Mouse (Mus musculus) frontal cortex, postnatal 14 days (tissue): ENCODE results near the gene Cyfip2.

Experiments used
- DNase-seq, 2 experiments: peaks; one replicate each; pipeline ENCODE4 v3.0.0; 2022; ENCODE audit warnings: low spot score in 2 of 2

Gene Cyfip2

DNA sequence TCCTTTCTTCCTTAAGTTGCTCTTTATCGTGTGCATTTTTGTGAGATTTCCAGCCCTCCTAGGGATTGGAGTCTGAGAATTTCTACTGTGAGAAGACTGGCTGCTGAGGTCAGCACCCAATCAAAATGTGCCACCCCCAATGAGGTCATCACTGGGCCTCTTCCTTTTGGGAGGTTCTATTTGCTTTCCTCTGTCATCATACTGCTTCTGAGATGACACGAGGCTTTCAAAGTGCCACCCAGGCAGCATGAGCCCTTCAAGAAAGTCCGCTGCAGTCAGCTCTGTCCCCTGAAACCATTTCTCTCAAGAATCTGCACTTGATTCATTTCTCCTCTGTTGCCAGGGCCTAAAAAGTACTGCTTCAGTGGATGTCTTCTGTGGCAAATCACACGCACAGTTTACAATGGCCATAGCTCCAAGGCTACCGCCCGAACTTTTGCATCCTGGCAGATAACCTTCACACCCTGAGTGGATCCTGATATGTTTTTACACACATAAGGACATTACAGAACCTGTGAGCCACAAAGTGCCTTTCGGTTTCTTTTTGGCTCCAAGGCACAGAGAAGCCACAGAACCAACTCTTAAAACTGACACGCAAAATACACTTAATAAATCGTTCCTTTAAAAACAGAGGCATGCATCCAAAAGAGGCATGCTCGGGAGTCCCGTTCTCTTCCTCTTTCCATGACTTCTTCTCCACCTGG is 4.2 kb downstream of the Cyfip2 start:
- DNase-seq: no peak

DNA sequence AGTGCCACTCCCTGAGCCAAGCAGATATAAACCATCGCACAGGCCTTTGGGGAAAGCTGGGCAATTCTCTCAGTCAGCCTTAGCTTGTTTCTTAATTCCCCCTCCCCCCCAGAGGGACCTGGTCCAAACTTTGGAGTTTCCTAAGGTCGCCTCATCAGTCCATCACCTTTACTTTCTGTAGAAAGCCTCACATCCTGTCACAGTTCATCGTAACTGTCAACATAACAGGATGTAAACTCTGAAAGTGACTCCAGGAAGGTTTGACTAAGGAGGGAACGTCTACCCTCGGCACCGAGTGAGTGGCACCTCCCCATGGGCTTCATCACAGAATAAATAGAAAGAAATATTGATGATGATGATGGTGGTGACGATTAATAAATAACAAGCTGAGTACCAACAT is 4.9 kb downstream of the Cyfip2 start:
- DNase-seq: no peak

DNA sequence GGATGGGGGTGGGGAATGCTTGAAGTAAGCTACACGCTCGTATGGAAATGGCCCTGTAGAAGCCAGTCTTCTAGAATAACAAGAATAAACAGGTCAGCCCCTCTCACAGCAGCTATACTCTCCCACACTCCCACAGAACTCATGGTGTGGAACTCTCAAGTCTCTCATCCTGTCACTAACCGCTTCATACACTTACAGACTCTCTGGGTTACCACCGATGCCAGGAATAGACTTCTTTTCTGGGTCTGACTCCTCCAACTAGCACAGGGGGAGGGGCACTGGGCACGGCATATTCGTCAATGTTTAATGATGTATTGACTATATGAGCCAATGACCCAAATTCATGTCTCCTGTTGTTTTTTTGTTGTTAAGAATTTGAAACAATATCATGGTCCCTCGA is 5.9 kb downstream of the Cyfip2 start:
- no peak for DNase-seq

DNA sequence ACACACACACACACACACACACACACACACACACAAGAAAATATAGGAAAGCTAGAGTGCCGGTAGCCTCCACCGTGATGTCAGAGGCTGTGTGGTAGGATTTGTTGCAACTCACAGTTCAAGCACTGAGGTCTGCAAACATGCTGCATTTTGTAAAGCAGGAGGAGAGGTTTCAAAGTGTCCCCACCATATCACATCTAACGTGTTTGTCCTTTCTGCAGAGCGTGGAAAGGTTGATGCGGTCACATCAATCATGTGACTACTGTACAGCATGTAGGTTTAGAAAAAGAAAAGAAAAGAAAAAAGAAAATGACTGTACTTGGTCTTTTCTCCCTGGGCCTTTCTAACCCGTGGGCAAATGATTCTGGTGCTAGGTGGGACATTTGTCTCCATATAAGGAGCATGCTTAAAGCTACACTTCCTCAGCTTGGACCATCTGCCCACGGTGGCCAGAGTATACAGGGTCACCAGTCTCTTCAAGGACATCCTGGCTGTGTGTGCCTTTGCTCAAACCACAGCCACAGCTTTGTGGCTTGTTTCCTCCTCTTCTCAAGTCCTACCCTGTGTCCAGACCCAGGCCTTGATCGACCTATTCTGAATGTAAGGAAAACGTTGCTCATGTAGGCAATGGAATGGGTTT is 6.7 kb downstream of the Cyfip2 start:
- DNase-seq: no peak

DNA sequence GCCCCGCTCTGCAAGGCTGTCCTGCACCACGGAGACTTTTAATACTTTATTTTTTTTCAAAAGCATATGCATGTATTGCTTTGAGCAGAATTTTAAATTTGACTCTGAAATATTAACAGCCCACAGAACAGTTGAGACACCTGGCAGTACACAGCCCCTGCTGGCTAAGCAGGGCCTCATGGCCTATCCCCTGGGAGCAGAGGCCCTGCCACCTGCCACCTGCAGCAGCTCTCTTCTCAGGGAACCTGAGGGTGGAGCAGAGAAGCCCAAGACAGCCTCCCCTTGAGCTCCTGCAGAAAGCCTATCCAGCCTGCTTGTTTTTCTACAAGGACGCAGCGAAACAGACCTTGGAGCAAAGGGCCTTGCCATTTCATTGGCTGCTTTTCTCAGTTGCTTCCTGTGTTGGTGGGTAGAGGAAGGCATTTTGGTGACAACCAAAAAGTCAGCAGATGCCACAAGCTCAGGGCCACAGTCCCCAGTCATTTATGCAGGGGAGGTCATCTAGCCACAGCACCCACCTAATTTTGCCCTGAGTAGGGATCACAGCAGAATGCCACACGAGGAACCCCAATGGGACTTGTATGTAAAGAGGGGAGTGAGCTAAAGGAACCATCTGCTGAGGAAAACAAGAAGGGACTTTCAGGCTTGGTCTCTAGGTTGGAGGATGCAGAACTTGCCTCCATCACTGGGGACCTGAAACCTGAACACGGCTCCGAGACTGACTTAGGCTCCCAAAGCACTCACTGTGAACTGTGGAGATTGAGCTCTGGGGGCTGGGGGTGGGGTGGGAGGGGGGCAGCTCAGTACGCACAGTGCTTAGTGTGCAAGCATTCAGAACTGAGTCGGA is 7.6 kb downstream of the Cyfip2 start:
- no peak for DNase-seq

DNA sequence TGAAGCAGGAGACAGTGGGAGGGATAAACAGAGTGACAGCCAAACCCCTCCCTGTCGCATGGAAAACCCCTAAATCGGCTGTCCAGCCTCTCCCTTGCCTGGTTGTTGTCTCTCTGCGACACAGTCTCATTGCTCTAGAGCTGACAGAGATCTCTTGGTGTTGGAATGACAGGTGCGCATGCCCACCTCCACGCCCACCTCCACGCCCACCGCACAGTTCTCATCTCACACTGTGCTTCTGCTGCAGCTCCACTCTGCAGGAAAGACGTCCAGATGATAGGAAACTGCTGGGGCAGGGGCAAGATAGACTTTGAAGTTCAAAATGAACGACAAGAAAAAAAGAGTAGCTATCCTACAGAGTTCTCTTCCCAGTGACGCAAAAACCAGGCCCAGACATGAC is 8.6 kb downstream of the Cyfip2 start:
- DNase-seq: no peak

DNA sequence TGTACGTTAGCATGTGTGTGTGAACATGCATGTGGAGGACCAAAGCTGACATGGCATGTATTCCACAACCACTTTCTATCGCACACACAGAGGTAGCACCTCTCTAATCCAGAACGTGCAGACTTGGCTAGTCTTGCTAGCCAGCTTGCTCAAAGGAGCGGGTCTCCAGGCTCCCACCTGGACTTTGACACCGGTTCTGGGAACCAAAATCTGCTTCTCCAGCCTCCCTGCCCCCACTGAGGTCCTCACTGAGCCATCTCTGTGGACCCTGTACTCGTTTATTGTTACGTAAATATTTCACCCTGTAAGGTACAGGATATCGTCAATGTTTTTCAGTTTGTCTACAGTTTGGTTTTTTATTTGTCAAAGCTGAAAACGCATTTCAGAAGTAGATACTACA is 10.2 kb downstream of the Cyfip2 start:
- no peak for DNase-seq

DNA sequence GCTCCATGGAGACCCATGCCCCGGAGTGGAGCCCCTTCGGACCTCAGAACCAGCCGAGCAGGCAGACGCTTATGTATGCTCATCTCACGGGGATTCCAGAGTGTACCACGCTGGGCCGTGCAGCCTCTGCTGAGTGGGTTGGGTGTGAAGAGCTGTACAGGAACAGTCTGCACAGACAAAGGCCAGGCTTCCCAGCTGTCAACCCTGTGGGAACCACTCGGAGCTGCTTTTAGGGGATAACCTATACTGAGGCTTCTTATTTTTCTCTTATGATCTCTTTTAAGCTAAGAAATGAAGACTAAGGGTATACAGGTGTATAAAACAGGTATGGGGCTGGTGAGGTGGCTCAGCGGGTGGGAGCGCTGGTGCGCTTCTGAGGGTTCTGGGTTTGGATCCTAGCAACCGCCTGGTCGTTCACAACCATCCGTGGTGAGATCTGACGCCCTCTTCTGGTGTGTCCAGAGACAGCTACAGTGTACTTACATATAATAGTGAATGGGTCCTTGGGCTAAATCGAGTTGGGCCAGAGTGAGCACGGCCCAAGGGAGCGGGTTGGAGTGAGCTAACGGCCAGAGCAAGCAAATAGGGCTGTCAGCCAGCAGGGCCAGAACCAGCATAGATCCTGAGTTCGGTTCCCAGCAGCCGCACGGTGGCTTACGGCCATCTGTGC is 10.9 kb downstream of the Cyfip2 start:
- DNase-seq: no peak

DNA sequence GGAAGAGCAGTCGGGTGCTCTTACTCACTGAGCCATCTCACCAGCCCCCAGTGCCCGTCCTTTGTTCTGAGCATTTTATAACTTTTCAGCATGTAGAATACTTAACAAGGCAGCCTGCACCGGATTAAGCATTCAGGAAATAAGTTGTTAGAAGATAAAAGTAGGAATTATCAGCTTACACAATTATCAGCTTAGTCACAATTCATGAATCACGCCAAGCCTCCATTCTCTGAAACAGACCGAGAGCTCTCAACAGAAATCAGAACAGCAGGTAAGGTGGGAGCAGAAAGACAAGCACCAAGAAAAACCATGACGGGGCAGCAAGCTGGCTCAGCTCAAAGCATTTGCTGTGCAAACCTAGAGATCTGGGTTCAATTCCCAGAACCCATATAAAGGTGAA is 12.8 kb downstream of the Cyfip2 start:
- DNase-seq: no peak

DNA sequence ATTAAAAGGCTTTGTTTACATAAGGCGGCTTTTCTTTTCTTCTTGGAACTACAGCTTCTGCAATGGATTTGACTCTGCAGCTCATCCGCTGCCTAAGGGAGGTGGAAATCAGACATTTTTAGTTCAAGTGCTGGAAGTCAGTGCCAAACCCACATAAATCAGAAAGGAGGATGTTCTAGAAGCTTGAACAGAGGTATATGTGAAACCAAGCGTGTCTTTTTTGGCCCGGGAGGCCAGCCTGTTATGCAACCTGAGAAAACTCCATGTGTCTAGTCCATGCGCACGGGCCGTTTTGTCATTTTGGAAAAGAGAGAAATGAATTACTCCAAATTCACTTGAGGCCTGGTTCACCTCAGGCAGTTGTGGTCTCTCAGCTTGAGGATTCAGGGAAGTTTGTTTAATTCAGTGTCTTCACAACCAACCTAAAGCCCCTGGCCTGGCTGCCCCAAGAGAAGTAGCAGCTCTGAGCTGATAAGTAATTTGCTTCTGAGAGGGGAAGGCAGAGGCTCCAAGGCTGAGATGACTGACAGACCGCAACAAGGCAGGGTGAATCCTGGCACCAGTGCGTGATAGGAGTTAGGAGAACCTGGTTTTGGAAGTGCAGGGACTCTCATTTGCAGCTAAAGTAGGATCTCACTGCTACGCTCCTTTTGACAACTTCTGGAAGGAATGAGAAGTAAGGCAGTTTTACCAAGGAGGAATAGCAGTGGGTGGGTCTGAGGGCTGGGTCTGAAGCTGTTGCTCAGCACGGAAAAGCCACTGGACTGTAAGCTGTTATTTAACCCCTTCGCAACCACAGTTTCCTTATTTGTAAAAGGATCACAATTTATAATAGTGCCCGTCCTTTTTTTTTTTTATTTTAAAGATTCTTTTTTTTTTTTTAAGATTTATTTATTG is 13.5 kb downstream of the Cyfip2 start:
- no peak for DNase-seq

DNA sequence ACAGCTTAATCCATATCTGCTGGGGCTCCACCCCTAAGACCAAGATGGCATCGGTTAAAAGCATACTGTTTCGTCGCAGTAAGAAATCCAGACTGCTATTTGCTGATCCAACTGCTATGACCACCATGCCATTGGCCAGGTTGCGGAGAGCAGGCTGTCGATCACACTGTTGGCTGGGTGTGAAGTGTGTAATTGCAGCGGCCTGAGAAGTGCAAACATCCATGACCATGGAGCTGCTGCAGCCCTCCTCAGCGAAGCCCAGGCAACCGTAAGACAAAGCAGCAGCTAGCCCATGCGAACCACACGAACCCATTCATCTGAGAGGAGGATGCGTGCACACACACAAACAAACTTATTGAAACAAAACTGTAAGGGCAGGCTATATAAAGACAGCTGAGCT is 18.3 kb downstream of the Cyfip2 start:
- no peak for DNase-seq

DNA sequence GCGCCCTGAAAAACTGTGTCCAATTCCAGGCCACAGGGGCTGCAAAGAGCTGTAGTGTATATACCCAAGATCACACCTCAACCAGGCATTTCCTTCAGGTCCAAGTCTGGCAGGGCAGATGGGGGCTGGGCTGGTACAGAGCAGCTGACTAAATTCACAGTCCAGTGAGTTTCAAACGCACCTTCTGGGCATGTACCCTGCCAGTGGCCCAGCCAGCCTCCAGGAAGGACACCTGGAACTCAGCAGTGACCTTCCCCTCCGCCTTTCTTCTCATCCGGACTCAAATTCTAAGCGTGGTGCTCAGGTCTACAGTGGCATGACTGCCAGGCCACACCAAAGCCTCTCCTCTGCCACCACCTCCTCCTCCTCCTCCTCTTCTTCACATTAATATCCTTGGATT is 19.2 kb downstream of the Cyfip2 start:
- no peak for DNase-seq

DNA sequence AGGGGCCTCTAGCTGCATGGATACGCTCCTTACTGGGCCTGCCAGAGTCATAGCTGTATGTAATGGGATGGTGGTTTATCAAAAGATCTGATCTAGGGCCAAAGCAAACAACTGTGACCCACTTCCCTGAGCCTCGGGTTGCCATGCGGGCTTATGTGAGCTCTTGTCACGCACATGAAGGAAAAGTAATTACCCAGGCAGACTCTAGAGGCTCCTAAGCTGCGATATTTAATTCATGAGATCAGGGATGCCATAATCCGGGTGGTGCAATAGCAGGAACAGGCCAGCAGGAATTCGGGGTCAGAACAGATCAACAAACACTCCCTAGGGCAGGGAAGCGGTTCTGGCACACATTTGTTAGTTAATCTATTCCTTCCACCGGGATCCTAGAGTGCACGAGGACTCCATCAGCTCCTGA is 21.7 kb downstream of the Cyfip2 start:
- no peak for DNase-seq

DNA sequence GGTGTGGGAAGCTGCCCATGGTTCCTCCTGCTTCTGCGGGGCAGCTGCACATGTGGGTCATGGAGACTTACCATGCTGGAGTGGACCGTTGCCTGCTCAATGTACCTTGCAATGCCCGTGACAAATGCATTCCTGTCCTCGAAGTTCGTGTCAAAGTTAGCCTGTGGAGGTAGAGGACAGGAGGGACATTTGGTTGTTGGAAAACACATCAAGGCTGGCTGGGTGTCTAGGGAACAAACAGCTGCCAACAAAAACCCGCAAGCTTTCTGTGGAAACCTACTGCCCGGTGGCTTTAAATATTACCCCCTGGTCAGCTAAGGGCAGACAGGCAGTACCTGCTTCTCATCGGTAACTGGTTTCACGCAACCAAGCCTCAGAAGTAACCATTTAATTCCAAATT is 23.1 kb downstream of the Cyfip2 start:
- DNase-seq: no peak

DNA sequence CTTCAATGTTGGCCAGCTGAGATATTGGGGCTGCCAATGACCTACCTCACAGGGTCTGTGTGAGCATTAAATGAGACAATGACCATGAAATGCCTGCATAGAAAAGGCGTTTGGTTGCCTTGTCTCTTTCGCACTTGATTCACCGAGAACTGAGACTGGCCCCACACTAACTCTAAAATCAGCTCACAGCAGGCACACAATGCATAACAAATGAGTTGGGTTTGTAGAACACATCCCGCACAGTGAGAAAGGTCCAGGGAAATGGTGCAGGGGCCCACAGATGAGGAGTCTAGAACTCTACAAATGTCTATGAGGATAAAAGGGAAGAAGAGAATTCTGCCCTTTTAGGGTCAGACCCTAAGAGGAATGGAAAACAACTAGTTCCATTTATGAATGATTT is 23.6 kb downstream of the Cyfip2 start:
- DNase-seq: no peak

DNA sequence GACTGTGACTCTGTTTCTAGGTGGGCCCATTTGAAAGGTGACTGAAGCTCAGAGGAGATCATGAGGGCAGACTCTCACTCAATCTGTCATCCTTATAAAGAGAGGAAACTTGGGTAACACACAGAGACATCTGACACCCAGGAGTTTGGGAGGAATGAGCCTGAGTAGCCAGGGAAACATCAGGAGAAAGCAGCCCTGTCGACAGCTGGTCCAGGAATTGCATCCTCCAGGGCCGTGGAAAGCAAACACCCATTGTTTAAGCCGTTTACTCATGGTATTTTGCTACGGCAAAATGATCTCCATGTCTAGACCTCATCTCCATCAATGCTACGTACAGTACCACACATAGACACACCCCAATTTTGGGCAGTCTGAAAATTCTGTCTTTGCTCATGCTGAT is 24.6 kb downstream of the Cyfip2 start:
- DNase-seq: no peak

DNA sequence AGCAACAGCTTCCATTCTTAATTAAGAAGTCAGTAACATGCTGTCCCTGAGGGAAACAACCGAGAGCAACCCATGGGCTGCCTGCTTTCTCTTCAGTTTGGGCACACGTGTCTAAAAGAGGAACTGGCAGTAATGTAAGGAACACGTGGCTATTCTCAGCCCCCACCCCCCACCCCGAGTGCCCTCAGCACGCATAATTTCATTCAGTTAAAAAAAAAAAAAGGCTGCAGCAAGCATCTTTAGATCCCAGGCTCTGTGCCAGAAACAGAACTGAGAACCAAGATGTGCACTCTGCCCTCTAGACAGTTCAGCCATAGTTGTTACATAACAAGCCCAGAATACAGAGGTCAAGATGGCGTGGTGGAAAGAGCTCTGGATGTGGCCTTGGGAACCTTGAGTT is 25.9 kb downstream of the Cyfip2 start:
- no peak for DNase-seq

DNA sequence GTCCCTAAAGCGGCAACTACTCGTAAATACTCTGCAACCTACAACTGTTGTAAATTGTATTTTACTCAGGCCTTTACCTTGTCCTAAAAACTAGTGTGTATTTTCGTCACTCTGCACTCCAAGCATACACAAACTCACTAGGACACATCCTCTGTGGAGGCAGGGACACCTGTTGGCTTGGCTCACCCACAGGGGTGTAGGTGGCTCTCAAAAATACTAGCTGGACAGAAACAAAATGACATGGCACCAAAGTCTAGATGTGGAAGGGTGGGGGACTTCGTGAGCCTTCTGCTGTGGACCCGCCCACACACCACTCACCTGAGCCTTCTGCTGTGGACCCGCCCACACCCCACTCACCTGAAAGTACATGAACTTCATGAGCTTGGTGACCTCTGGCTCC is 28.9 kb downstream of the Cyfip2 start:
- no peak for DNase-seq

DNA sequence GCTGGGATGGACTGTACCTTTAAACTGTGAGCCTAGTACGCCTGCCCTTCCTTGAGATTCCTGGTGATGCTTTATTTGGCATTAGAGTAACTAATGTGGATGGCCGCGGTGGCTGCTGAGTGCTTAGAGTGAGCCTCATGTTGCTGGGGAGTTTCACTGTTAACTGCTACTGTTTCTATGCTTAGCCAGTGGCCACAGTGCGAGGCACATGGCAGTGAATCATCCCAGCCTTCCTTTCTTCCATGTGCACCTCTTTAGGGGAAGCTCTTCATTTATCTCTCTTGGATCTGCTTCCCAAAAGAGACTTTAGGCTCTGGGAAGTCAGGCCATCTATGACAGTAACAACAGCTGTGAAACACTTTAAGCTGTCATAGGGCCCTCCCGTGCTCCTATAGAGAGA is 30.0 kb downstream of the Cyfip2 start:
- DNase-seq: no peak

DNA sequence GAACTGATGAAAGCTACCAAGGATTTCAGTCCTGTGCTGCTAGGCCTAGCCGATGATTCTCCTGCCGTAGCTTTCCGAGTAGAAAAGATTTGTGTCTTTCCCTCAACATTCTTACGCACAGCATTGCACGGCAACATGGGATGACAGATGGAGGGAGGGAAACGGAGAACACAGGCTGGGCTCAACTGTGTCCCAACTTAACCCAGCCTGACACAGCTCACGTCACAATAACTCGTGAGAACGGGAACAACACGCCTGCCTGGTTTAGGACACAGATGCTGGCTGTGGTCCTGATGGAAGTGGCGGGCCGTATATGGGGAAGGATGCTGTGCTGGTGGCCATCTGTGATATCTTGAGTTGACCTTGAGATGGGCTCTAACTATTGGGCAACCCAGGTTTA is 34.0 kb downstream of the Cyfip2 start:
- no peak for DNase-seq

DNA sequence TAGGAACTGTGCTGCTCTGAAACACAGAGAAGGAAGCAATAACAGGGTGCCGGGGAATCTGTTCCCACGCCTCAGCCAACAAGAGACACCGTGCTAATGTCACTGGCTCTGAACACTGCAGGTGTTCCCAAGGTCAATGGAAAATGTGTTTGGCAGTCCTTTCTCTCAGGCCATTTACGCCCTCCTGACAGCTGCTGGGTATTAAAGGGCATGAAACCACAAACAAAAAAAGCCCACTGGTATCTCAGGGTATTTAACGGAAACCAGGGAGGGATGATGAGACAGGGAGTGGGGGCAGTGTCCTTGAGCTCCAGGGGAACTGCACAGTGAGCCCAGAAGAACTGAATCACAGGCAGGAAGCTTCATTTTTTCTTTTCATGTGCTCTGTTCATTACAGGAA is 34.5 kb downstream of the Cyfip2 start:
- DNase-seq: no peak
